Mouse (Mus musculus) Patski (cell line): ENCODE data around the gene Sympk. TPM values are rescaled to one million over a fixed set of nuclear protein-coding genes. Genes with fewer than 3 reads are reported as not detected.

Experiments
- ATAC-seq: fragments of 100-300 bp; one replicate; pipeline ENCODE4 v1.8.0; 2021
- CTCF ChIA-PET: fragments of 350-600 bp; sonication (Branson Sonifier 250); formaldehyde crosslinking; loops from one replicate; lab custom pipeline; 2022; ENCODE audit warnings: inconsistent platforms; lab: Charles Lee
- POLR2A ChIA-PET: fragments of 350-600 bp; sonication (Branson Sonifier 250); formaldehyde crosslinking; loops from one replicate; lab custom pipeline; 2022; ENCODE audit warnings: antibody characterized with exemption, inconsistent platforms; lab: Charles Lee
- DNase-seq: peaks from one replicate; pipeline ENCODE4 v3.0.0-alpha.2; 2011; ENCODE audit warnings: low read depth, low spot score
- H3K27me3 ChIP-seq: fragments of 371-371 bp; one replicate; pipeline ENCODE4 v1.5.1; 2021
- CTCF ChIP-seq: fragments of 100-300 bp; IDR thresholded peaks from one replicate; pipeline ENCODE4 v1.5.1; 2021
- in situ Hi-C: fragments of 300-500 bp; cut with MboI; formaldehyde crosslinking; loops from 3 replicates; pipeline ENCODE4 v1.11.1; 2018; ENCODE audit warnings: low pct_unique_long_range_greater_than_20kb, mixed read lengths
- polyA plus RNA-seq: library from polyadenylated mRNA; unstranded; gene quantifications from one replicate; pipeline ENCODE4 v1.2.3, GENCODE M21; 2021

Gene Sympk
- polyA plus RNA-seq, 1 experiment from 2014 or later, result 104 TPM

DNA sequence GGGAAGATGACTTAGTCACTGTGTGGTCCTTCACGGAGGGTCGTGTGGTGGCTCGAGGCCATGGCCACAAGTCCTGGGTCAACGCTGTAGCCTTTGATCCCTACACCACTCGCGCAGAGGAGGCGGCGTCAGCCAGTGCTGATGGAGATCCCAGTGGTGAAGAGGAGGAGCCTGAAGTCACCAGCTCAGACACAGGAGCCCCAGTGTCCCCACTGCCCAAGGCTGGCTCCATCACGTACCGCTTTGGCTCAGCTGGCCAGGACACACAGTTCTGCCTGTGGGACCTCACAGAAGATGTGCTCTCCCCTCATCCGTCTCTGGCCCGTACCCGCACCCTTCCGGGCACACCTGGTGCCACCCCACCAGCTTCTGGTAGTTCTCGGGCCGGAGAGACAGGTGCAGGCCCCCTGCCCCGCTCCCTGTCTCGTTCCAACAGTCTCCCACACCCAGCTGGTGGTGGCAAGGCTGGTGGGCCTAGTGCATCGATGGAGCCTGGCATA lies 56.3 kb downstream of the Sympk start:
- in situ Hi-C loops, result no loop called here
- H3K27me3 ChIP-seq, result no peaks in the 10 kb centered on the region
- ChIA-PET CTCF (interaction anchor here (13.4 to 17.1 kb wide), 2 partner anchors 6 to 8 kb away, joined by 238 read pairs; partner anchors contain the start of genes Dmpk, Dmwd and Six5), POLR2A (interaction anchor here (1.4 to 7.5 kb wide), 2 partner anchors 13 to 57 kb away, joined by 3 to 48 read pairs; partner anchors contain the start of genes Foxa3 and Six5)
- DNase-seq (no peak), ATAC-seq (no peak)
- no peak for TF ChIP-seq CTCF

GRCm38 (mm10) chr7:19082171-19082570 lies 58.0 kb downstream of the Sympk start:
- ChIA-PET CTCF (interaction anchor here (3.4 to 17.1 kb wide), 2 partner anchors 7 to 11 kb away, joined by 25 to 238 read pairs; partner anchors contain the start of gene Dmwd), POLR2A (interaction anchor here (7.5 kb wide), 1 partner anchor 12 kb away, joined by 48 read pairs; the partner anchor contains the start of gene Six5)
- in situ Hi-C loops, result no loop called here
- DNase-seq (no peak), ATAC-seq (no peak)
- H3K27me3 ChIP-seq, result no peaks in the 10 kb centered on the region
- TF ChIP-seq CTCF, result no peak

GRCm38 (mm10) chr7:19083096-19083495 lies 58.9 kb downstream of the Sympk start:
- ATAC-seq (peak; percentile 41), DNase-seq (no peak)
- POLR2A ChIA-PET, result interaction anchor here (0.9 to 7.5 kb wide), 2 partner anchors 8 to 11 kb away, joined by 4 to 48 read pairs; partner anchors contain the start of genes Dmwd and Six5
- CTCF ChIA-PET, result interaction anchor here (1.0 to 17.1 kb wide), 3 partner anchors 8 to 31 kb away, joined by 3 to 238 read pairs (median 25); partner anchors contain the start of gene Dmwd
- TF ChIP-seq CTCF, result no peak
- in situ Hi-C loops, result no loop called here
- no peaks in the 10 kb centered on the region for H3K27me3 ChIP-seq

DNA sequence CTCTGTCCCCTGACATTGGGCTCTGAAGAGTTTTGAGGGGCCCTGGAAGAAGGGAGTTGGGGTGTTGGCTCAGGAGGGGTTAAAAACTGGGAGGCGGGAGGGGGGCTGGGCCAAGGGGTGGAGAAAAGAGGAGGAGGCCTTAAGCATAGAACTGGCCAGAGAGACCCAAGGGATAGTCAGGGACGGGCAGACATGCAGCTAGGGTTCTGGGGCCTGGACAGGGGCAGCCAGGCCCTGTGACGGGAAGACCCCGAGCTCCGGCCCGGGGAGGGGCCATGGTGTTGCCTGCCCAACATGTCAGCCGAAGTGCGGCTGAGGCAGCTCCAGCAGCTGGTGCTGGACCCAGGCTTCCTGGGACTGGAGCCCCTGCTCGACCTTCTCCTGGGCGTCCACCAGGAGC lies 59.5 kb downstream of the Sympk start, which contains the start of gene Dmpk:
TSS of gene Dmpk (plus strand) at position 149 of the 400 bp plus-strand sequence.
- H3K27me3 ChIP-seq, result no peaks in the 10 kb centered on the region
- DNase-seq (no peak), ATAC-seq (peak; percentile 28)
- ChIA-PET CTCF (interaction anchor here (1.0 to 17.1 kb wide), 3 partner anchors 9 to 31 kb away, joined by 3 to 238 read pairs (median 25); partner anchors contain the start of gene Dmwd), POLR2A (interaction anchor here (0.8 to 7.5 kb wide), 4 partner anchors 8 to 37 kb away, joined by 3 to 48 read pairs (median 4); partner anchors contain the start of genes Dmwd and Six5)
- no peak for TF ChIP-seq CTCF
- in situ Hi-C loops, result no loop called here

- peak; percentile 3 for ATAC-seq
These were observed 60.1 kb downstream of the Sympk start for GRCm38 (mm10) chr7:19084277-19084771.

DNA sequence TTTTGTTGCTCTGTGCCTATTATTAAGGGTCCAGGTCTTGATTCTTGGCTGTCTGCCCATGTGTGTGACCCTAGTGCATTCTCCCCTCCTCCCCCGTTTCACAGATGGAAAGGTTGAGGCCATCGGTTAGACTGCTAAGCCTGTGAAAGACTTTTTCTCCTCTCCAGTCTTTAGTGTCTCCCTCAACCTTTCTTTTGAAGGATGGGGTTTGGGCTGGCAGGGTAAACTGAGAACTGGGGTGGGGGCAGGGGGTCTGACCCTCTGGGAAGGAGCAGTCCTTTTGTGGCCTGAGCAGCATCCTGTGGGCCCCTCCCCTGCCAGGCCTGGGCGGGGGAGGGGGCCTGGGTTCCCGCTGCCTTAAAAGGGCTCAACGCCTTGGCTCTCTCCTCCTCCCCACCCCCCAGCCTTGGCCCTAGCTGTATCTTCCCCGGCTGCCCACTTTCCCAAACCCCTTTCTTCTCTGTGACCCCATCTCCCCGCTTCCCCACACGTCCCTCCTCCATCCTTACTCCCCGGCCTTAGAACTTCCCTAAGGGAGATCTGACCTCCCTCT lies 60.8 kb downstream of the Sympk start:
- no peak for DNase-seq

More at GRCm38 (mm10) chr7:19084277-19084771, 60.1 kb downstream of the Sympk start:
- POLR2A ChIA-PET, result interaction anchor here (0.8 to 7.5 kb wide), 5 partner anchors 8 to 36 kb away, joined by 3 to 48 read pairs (median 4); partner anchors contain the start of genes Dmwd and Six5
- H3K27me3 ChIP-seq, result no peaks in the 10 kb centered on the region
- TF ChIP-seq CTCF, result no peak
- in situ Hi-C loops, result no loop called here
- CTCF ChIA-PET, result interaction anchor here (3.4 to 17.1 kb wide), 2 partner anchors 9 to 10 kb away, joined by 25 to 238 read pairs; partner anchors contain the start of gene Dmwd
- no peak for DNase-seq

GRCm38 (mm10) chr7:19085495-19085894 lies 61.3 kb downstream of the Sympk start:
- TF ChIP-seq CTCF, result no peak
- CTCF ChIA-PET, result interaction anchor here (17.1 kb wide), 1 partner anchor 11 kb away, joined by 238 read pairs; the partner anchor contains the start of gene Dmwd
- in situ Hi-C loops, result no loop called here
- no peaks in the 10 kb centered on the region for H3K27me3 ChIP-seq
- POLR2A ChIA-PET, result interaction anchor here (7.5 kb wide), 1 partner anchor 8 kb away, joined by 48 read pairs; the partner anchor contains the start of gene Six5
- ATAC-seq, result no peak
- DNase-seq, result no peak

More for the DNA sequence above, 60.8 kb downstream of the Sympk start:
- ChIA-PET POLR2A (interaction anchor here (0.8 to 7.5 kb wide), 2 partner anchors 9 kb away, joined by 5 to 48 read pairs; partner anchors contain the start of genes Dmwd and Six5), CTCF (interaction anchor here (3.4 to 17.1 kb wide), 2 partner anchors 8 to 10 kb away, joined by 25 to 238 read pairs; partner anchors contain the start of gene Dmwd)
- in situ Hi-C loops, result no loop called here
- no peak for ATAC-seq
- H3K27me3 ChIP-seq, result no peaks in the 10 kb centered on the region
- no peak for TF ChIP-seq CTCF

- in situ Hi-C loops, result no loop called here
- ATAC-seq, result no peak
- no peak for TF ChIP-seq CTCF
- ChIA-PET POLR2A (interaction anchor here (7.5 kb wide), 1 partner anchor 8 kb away, joined by 48 read pairs; the partner anchor contains the start of gene Six5), CTCF (interaction anchor here (17.1 kb wide), 1 partner anchor 11 kb away, joined by 238 read pairs; the partner anchor contains the start of gene Dmwd)
- no peak for DNase-seq
- no peaks in the 10 kb centered on the region for H3K27me3 ChIP-seq
These were observed 61.9 kb downstream of the Sympk start for GRCm38 (mm10) chr7:19086042-19086441.

GRCm38 (mm10) chr7:19086760-19087159 lies 62.6 kb downstream of the Sympk start:
- POLR2A ChIA-PET, result interaction anchor here (0.5 to 1.0 kb wide), 2 partner anchors 10 to 12 kb away, joined by 3 to 5 read pairs; partner anchors contain the start of gene Dmwd
- DNase-seq (no peak), ATAC-seq (no peak)
- CTCF ChIA-PET, result interaction anchor here (17.1 kb wide), 1 partner anchor 12 kb away, joined by 238 read pairs; the partner anchor contains the start of gene Dmwd
- H3K27me3 ChIP-seq, result no peaks in the 10 kb centered on the region
- no peak for TF ChIP-seq CTCF
- in situ Hi-C loops, result no loop called here
